Mouse (Mus musculus): Measurements from ENCODE around the gene Nrip2.
A peak's percentile ranks its signal among the peaks of the same experiment; 100 is the strongest.

The Nrip2 gene

GRCm38 (mm10) chr6:128438317-128438870 is 39.3 kb downstream of the Nrip2 start, which contains the start of gene Fkbp4:
Fkbp4 (minus strand) TSS chr6:128438677.
- peak; percentile 95 for DNase-seq

- peak; percentile 9 for DNase-seq
Measured at GRCm38 (mm10) chr6:128438871-128439341, 39.8 kb downstream of the Nrip2 start.

GRCm38 (mm10) chr6:128440238-128440637 is 41.1 kb downstream of the Nrip2 start:
- DNase-seq = no peak

GRCm38 (mm10) chr6:128445761-128446535 is 46.9 kb downstream of the Nrip2 start:
- DNase-seq = peak; percentile 23

- DNase-seq = no peak
Measured at GRCm38 (mm10) chr6:128447063-128447462, 48.0 kb downstream of the Nrip2 start.

GRCm38 (mm10) chr6:128455835-128456605 is 56.9 kb downstream of the Nrip2 start:
- DNase-seq = no peak

GRCm38 (mm10) chr6:128457186-128457585 is 58.1 kb downstream of the Nrip2 start:
- DNase-seq = no peak

- DNase-seq = no peak
Measured at GRCm38 (mm10) chr6:128460321-128460720, 61.2 kb downstream of the Nrip2 start.

GRCm38 (mm10) chr6:128460729-128461503 is 61.8 kb downstream of the Nrip2 start:
- DNase-seq = no peak

- DNase-seq = no peak
Measured at GRCm38 (mm10) chr6:128461606-128462005, 62.5 kb downstream of the Nrip2 start.

- no peak for DNase-seq
Measured at GRCm38 (mm10) chr6:128464996-128465395, 65.9 kb downstream of the Nrip2 start.
